Mouse (Mus musculus) heart, postnatal 4 days (tissue): Measurements from ENCODE around the gene Bptf. TPM values are rescaled to one million over a fixed set of nuclear protein-coding genes. Genes with fewer than 3 reads are reported as not detected.
"Not testable (repeated sequence)": the region's sequence is repeated elsewhere in the genome, so short reads cannot be mapped to it uniquely, and the experiment has no call there.

Source experiments
- DNase-seq: peaks from one replicate; pipeline ENCODE4 v3.0.0; 2021
- total RNA-seq, 2 experiments: library from RNA; stranded (reverse); gene quantifications; 2 replicates each; pipeline ENCODE4 v1.2.3; 2021

Bptf gene
- total RNA-seq, 2 experiments from 2014 or later: 42.0 to 44.8 TPM

GRCm38 (mm10) chr11:107046766-107047620 lies 84.9 kb downstream of the Bptf start:
- DNase-seq: no peak

DNA sequence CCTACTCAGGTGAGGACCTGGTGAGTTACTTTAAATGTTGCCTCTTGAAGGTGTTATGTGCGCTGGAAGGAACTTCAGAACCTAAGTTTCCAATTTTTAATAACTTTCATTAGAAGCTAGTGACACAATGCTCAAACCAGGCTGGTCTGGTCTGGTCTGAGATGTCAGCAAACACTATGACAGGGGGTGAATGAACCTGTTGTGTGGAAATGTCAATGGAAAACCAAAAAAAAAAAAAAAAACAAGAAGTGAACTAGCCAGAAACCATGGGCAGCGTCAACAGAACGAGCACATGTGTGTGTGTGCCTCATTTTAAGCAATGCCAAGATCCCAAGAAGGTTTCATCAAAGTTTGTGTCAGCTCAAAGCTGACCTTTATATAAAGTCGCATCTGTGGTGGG lies 86.4 kb downstream of the Bptf start:
- DNase-seq: no peak

GRCm38 (mm10) chr11:107044321-107044720 lies 87.6 kb downstream of the Bptf start:
- peak; percentile 74 for DNase-seq

DNA sequence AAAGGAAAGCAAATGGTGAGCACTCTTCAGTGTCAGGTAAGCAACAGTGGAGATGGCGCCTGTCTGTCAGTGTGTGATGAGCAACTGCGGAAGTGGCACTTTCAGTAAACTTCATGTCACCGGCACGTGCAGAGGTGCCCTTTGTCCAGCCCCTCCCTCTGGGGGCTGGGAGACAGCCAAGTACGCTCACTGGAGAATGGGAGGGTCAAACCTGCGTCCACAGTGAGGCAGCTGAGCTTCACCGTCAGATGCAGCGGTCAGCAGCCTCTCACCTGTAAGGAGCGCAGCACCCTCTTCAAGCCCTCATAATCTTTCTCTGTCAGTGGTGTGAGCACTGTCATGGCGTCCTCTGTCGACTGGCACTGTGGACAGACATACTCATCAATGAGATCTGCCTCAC lies 88.6 kb downstream of the Bptf start:
- DNase-seq: no peak

DNA sequence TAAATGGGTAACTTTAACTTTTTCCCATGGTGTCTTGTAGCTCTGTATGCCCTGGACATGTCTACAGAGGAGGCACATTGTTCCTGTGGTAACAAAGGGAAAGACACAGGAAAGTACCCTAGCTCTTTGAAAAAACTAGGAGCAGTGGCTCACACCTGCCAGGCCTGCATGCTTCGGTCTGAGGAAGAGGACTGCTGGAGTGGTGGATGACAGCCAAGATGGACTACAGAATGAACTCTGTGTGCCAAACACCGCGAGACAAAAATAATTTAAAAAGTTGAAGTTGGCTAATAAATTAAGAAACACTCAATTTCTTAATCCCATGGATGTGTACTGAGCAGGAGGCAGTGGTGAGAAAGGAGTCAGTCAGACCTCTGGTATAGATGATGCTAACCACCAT lies 90.5 kb downstream of the Bptf start:
- no peak for DNase-seq

DNA sequence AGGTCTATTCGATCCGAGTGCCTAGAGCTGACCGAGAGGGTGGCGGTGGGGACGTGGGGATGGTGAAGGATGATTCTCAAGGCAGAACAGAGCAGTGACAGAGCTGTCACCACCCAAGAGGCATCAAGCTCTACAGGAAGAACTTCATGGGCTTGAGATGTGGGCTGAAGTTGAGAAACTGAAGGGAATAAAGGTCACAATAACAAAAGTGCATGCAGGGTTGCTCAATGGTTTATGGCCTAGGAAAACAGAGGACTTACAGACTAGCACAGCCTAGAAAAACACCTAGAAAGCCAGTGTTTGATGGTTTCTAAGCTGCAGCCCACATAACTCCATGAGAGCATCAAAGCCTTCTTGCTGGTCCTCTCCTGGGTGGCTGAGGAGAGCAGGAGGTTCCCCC lies 92.5 kb downstream of the Bptf start:
- DNase-seq: no peak

- no peak for DNase-seq
Measured at GRCm38 (mm10) chr11:107034085-107034810, 97.7 kb downstream of the Bptf start.

DNA sequence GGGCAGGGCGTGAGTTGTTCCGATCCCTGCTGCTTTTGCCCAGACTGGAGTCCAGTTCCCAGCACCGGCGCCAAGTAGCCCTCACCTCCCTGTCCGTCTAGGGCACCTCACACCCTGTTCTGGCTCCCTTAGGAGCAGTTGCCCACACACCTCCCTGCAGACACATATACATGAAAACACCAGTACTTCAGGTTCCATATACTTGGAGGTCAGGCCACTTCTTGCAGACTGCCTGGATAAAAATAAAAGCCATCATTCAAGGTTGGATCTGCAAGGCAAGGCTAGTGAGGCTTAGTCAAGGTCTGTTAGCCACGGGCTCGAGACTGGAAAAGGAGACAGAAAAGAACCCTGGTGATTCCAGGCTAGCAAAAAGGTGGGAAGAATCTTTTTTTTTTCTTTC lies 100.3 kb downstream of the Bptf start:
- no peak for DNase-seq

- DNase-seq: no peak
Measured at GRCm38 (mm10) chr11:107029536-107029935, 102.4 kb downstream of the Bptf start.

DNA sequence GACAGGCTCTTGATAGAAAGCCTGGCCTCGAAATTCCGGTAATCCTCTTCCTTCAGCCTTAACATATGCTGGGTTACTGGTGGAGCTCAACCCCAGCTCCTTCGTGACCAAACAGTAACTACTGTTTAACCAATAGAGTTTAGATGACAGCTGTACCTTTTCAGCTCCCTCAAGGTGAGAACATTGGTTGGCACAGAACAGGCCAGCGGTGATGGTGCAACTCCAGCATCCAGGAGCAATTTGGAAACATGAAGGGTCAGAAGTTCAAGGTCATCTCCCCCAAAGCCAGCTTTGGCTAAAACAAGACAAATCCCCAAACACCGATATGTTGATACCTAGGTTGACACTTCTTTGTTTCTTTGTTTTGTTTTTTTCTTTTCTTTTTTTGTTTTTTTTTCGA lies 103.2 kb downstream of the Bptf start:
- DNase-seq: no peak

GRCm38 (mm10) chr11:107028275-107028618 lies 103.7 kb downstream of the Bptf start:
- no peak for DNase-seq

GRCm38 (mm10) chr11:107027431-107028274 lies 104.3 kb downstream of the Bptf start:
- DNase-seq: peak; percentile 92

GRCm38 (mm10) chr11:107026554-107027430 lies 105.1 kb downstream of the Bptf start:
- DNase-seq: no peak

- peak; percentile 40 for DNase-seq
Measured at GRCm38 (mm10) chr11:107025411-107026321, 106.3 kb downstream of the Bptf start, which contains the start of gene 1810010H24Rik. 1810010H24Rik (plus strand) TSS chr11:107025681.

DNA sequence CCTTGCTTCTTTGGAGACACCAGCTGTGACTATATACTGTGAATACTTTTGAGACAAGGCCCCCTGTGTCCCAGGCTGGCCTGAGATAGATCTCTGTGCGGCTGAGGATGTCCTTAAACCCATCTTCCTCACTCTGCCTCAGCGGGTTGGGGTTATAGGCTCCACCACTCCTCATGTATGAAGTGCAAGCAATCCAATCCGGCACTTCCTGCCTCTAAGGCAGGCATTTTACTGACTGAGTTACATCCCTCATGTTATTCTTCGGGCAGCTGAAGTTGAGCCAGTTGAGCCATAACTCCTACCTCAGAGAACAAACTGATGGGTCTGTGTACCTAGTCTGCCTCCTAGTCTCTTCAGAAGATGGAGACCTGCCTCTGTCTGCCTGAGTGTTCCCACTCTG lies 107.5 kb downstream of the Bptf start:
- no peak for DNase-seq

GRCm38 (mm10) chr11:107022050-107022683 lies 109.8 kb downstream of the Bptf start:
- DNase-seq: no peak

GRCm38 (mm10) chr11:107019722-107020121 lies 112.2 kb downstream of the Bptf start:
- not testable (repeated sequence) for DNase-seq

DNA sequence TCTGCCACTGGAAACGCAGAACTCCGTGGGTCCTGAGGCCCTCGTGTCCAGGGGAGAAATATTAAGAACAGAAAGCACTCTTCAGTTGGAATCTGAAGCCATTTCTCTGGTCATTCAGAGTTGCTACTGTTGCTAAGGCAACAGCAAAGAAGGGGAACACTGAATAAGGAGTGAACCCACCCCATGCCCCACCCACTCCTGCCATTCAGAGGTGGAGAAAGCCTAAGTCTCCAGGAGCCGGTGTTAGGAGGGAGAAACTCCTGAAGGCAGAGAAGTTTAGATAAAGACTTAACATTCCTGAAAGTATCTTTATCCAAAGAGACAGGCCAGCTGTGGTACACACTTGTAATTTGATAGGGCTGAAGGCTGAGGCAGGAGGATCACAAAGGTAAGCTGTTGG lies 112.6 kb downstream of the Bptf start:
- DNase-seq: no peak

- no peak for DNase-seq
Measured at GRCm38 (mm10) chr11:107018606-107019005, 113.3 kb downstream of the Bptf start.

DNA sequence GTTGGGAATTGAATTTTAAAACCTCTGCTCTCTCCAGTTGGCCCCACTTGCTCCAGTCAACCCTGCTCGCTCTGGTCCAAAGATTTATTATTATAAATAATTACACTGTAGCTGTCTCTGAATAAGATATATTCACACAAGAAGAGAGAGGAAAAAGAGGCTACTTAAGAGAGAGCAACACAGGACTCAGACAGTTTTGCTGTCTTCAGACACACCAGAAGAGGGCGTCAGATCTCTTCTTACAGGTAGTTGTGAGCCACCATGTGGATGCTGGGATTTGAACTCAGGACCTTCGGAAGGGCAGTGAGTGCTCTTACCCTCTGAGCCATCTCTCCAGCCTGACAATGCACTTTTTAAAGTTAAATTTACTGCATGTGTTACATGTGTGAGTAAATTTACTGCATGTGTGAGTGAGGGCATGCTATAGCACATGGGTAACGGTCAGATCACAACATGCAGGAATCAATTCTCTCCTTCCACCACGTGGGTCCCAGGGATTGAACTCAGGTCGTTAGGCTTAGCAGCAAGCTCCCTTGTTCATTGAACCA lies 114.5 kb downstream of the Bptf start:
- no peak for DNase-seq
